Mouse (Mus musculus) leukemia stem cell, adult 10-12 weeks (primary cell): ENCODE data around the gene Pkhd1. TPM values are rescaled to one million over a fixed set of nuclear protein-coding genes. Genes with fewer than 3 reads are reported as not detected.

Source experiments
- polyA plus RNA-seq: library from polyadenylated mRNA; stranded (reverse); fragments of >175 nt; gene quantifications from 2 replicates; pipeline ENCODE4 v1.2.3, GENCODE M21; 2012; ENCODE audit warnings: low replicate concordance

Gene Pkhd1
- 0.01 TPM in 1 of 2 replicates, not detected in the other for polyA plus RNA-seq

DNA sequence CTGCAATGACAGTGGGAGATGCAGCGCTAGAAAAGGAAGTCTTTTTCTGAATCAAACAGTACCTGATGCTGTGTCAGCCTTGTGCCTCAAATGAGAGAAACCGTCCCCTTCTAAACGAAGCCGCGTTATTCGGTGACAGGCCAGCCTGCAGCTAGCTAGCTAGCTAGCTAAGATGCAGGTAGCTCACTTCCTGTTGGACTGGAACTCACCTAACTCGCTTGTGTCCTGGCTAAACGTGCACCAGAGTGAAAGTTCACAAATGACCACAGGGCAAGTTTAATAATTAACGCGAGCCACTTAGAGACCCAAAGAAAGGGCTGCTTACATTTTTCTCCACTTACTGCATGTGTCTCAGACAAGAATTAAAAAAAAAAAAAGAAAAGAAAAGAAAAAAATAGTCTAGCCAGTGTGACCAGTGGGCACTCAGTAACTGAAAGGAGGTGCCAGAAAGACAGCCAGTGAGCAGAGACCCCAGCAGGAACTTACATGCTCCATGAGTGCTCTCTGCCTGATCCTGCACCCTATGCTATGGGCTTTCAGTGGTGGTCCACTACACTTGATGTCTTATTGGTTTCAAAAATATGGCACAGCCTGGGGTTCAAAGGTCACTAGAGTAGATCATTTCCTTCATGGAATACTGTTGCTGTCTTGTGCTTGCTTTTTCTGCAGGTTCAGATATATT lies at the start of gene Pkhd1:
Gene Pkhd1, minus strand, starts transcription at position 216 of the 682 bp plus-strand sequence.

Other genes with a start within 250 kb of the Pkhd1 start
- gene Il17a, start 112.8 kb upstream of the Pkhd1 start, polyA plus RNA-seq: not detected in 2 replicates
- not detected in 2 replicates for gene Il17f, start 172.6 kb upstream of the Pkhd1 start, polyA plus RNA-seq
- 19.6 and 51.0 TPM in 2 replicates for gene Mcm3, start 202.2 kb upstream of the Pkhd1 start, polyA plus RNA-seq